Mouse (Mus musculus): ENCODE measurements around the gene Kcnip1. TPM values are rescaled to one million over a fixed set of nuclear protein-coding genes. Genes with fewer than 3 reads are reported as not detected.

Gene Kcnip1
- total RNA-seq, 2 experiments from 2014 or later: not detected

DNA sequence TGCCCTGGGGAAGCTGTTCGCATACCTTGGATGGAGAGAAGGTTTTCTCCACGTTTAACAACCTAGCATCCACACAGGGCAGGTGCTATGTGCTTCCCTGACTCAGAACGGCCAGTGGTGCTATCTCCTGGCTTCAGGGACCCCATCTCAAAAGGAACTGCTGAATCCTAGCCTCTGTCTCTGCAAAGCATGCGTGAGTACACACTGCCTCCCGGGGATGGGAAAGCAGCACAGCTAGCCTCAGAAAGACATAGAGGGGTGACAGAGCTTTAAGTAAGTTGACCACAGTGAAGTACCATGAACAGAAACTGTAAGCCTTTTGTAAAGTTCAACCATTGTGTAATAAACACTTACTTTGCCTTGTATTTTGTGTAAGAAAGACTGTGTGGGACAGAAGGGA lies 544 bp upstream of the Kcnip1 start:
- no peak for ATAC-seq (replicated peaks; ENCODE audit: low FRiP score, poor library complexity, severe bottlenecking)

DNA sequence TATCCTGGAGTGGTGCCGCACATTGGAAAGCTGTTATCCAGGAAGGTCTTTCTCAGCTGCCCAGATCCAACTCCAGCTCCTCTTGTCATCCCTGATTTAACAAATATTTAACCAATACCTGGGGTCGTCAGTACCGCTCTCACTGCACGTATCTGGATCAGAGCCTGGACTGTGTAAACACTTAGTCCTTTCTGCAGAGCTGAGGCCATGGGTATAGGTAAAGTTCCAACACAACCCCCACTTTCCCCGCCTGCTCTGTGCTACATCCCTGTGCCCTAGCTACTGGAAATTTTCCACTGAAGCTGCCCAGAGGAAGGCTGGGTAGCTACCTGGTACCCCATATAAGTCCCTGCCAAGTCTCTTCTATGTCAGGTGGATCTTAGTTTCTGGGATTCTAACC lies 3.0 kb downstream of the Kcnip1 start:
- no peak for ATAC-seq (replicated peaks; ENCODE audit: low FRiP score, poor library complexity, severe bottlenecking)

DNA sequence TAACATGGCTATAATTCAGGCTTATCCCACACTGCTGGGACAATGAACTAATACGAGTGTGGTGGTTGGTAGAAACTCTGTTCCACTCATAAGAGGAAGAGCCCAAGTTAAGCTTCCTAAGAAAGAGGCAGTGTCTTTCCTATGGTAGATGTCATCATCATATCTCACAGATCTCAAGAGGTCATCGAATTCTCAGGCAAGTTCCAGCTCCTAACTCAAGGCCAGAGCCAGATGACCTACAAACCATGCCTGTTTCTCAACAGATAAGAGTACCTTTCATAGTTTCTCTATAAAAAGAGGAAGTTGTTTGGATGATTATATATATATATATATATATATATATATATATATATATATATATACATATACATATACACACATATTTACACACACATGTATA lies 6.4 kb downstream of the Kcnip1 start:
- no peak for ATAC-seq (replicated peaks; ENCODE audit: low FRiP score, poor library complexity, severe bottlenecking)

DNA sequence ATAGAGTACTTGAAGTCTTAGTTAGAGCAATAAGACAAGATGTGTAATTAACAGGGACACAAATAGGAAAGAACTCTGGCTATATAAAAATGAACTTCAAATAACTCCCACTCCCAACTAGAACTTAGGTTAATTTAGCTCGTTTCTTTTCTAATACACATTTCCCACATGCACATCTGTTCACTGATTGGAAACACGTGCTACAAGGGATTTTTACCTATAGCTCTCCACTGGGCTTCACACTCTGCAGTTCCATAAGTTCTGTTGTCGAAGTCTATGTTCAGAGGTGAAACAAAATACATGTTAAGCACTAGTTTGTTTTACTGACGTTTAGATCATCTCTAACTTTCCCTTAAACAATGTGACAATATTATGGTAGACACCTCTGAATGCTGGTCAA lies 12.8 kb downstream of the Kcnip1 start:
- ATAC-seq (replicated peaks; ENCODE audit: low FRiP score, poor library complexity, severe bottlenecking): no peak

DNA sequence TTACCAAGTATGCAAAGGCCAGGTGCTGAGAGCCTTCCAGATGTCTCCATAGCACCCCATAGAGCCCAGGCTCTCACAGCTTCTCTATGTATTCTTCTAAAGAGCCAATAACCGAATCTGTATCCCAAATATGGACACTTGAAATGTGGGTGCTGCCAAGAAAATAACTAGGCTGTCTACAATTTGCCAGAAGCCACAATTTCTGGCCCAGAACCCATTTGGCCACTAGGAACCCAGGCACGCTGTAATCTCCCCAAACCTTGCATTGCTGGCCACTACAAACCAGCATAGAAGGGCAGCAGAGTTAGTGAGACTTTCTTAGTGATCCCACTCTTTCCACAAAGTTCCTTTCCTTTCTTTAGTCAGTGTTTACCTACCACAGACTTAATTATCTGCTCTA lies 17.8 kb downstream of the Kcnip1 start:
- ATAC-seq (replicated peaks; ENCODE audit: low FRiP score, poor library complexity, severe bottlenecking): no peak

DNA sequence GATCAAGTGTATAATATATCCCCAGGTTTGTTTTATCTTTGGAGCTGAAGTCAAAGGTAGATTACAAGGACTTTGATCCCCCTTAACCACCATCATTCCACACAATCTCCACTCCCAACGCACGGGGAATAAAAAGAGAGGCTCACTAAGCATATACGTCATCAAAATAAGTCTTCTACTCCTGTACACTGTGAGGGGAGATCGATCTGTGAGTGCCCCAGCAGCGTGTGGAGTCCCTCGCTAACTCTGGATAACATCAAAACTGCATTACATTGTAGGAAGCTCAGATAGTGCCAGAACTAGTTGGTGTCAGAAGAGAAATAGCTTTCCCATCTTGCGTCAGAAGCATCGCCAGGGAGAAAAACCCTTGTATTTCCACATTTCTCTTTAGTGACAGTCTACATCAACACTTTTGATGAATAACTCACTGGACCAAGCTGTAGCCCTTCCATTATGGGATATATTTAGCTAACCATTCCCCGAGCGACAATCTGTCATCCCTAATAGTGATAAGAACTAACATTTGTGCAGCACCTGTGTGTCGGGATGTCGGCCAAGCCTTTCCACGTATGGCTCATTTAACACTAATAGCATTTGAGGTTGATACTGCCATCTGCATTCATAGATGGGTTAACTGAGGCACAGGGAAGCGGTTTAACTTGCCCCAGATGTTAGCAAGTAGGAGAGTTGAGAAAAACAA lies 18.5 kb downstream of the Kcnip1 start:
- ATAC-seq (replicated peaks; ENCODE audit: low FRiP score, poor library complexity, severe bottlenecking): no peak

DNA sequence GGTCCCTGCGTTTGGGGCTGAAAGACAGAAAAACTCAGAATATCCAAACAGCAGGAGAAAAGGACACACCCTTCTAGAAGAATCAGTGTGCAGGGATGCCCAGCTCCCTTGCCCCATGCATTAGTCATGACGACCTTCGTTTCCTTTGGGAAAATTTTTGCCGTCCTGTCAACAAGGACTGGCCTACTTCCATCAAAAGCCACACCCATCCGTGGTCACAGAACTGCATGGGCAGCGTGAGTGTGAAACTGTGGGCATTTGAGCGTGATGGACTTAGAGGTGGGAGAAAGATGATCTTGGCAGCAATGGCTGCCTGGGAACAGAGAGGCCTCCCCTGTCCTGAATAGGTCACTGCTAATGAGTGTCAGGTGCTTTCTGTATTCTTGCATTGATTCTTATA lies 20.8 kb downstream of the Kcnip1 start:
- no peak for ATAC-seq (replicated peaks; ENCODE audit: low FRiP score, poor library complexity, severe bottlenecking)

DNA sequence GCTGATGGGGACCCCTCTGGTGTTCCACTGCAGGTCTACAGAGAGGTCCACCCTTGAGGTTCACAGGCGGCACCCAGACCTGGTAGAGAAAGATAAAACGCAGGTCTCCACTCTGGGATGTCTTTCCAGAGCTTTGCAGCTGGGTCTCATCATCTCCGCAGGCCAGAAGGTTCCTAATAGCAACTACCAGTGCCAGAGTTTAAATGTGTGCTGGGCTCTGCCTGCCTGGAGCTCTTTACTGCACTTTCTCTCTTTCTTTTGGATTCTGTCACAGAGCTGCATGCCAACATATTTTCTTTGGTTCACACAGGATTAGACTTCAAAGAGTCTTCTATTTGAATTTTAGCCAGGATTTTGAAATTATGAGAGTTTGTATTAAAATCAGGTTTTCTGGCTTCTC lies 23.8 kb downstream of the Kcnip1 start:
- ATAC-seq (replicated peaks; ENCODE audit: low FRiP score, poor library complexity, severe bottlenecking): no peak

DNA sequence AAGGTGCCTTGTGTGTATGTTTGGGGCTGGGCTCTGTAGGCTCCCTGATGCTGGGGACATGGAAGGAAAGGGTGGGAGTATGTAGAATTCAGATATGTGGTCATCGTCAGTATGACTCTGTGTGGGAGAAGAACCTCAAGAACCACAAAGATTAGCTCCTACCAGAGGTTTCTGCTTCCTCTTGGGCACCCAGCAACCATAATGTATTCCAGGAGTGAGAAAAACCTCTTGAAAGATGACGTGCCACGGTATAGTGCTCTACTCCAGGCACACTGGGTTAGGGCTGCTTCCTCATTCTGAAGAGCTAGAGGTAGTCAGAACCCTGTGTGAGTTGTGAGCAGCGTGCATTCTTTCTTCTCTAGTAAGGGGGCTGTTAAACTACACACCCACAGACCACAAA lies 25.2 kb downstream of the Kcnip1 start:
- ATAC-seq (replicated peaks; ENCODE audit: low FRiP score, poor library complexity, severe bottlenecking): no peak

DNA sequence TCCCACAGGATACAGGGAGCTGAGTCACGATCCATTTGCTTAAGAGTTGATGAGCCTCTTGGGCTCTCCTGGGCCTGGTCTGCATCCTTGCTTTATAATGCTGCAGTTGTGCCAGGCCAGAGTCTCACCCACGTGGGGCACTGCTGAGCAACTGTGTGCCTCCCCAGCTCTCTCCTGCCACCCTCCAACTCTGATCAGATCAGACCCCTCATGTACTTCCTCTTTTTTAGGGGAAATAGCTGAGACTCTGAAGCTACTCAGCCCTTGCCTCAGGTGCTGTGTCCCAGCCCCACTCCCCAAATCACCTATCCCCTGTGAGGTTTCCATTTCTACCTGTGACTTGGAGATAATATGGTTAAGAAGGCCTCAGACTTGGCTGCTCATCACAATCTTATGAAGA lies 27.6 kb downstream of the Kcnip1 start:
- no peak for ATAC-seq (replicated peaks; ENCODE audit: low FRiP score, poor library complexity, severe bottlenecking)

DNA sequence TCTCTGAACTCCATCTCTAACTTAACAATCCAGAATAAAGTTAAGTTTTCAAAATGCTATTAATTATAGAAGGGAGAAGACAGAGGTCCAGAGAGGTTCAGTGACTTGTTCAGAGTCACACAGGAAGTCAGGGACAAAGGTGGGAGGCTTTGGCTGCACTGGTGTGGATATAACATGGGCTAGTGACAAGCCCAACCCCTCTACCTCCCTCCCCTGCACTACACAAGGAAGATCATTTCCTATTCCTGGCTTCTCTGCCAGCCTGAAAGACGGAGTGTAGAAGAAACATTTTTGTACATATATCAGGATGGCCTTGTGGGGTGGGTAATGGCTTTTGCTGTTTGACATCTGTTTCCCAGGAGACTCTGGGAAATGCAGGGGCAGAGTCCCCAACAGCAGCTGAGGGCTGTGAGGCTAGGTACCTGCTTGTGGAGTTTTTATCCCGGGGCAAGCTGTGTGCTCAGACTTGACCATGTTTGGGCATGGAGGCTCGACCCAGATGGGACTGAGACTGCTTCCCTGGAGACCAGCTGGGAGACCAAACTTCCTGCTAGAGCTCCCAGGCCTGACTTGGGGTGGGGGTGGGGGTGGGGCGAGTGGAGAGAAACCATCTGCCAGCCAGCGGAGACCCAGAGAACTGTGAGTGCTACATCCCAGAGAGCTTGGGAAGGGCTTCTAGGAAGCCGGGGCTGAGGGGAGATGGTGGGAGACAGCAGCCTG lies 30.1 kb downstream of the Kcnip1 start, which contains the start of gene Kcnmb1:
Gene Kcnmb1, plus strand, starts transcription at position 326 of the 720 bp plus-strand sequence.
- ATAC-seq (replicated peaks; ENCODE audit: low FRiP score, poor library complexity, severe bottlenecking): no peak

DNA sequence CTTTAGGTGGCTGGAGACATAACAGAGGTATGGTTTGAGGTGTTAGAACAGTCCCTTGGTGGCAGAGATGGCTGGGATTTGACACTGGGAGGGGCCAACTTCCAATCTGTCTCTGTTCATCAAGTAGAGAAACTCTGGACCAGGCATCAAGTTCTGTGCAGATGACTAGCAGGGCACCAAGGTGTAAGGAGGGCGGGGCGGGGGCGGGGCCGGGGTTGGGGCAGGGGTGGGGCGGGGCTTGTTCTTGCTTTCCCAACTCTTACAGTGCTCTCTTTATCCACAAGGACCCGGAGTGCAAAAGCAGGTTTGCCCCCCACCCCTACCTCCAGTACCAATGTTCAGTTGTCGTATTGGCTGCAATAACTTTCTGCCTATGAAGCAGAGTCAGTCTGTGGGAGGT lies 30.8 kb downstream of the Kcnip1 start:
- no peak for ATAC-seq (replicated peaks; ENCODE audit: low FRiP score, poor library complexity, severe bottlenecking)

DNA sequence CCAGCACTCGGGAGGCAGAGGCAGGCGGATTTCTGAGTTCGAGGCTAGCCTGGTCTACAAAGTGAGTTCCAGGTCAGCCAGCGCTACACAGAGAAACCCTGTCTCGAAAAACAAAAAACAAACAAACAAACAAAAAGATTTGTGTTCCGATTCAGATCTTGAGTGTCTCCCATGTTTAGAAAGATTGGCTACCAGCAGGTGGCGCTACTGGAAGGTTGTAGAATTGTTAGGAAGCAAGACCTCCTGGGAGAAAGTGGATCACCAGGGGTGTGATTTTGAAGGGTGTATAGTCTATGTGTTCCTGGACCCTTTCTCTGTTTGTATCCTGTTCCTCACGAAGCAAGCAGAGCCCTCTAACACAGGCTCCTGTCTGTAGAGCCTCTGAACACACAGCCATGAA lies 34.2 kb downstream of the Kcnip1 start:
- no peak for ATAC-seq (replicated peaks; ENCODE audit: low FRiP score, poor library complexity, severe bottlenecking)

DNA sequence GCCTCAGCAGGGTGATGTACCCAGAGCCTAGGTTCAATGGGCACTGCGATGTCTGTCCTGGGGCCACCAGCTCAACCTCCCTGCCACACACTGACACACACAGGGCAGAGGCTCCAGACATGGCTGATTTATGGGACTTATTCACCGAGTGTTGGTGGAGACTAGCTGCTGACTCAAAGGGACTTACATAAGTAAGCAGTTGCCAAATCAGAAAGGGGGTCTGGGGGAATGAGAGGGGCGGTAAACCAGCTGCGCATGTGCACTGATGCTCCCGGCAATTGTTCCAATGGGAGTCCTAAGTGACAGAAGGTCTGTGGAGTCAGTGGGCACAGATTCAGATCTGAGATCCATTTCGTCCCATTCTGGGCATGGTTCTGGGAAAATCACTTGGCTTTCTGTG lies 35.4 kb downstream of the Kcnip1 start:
- ATAC-seq (replicated peaks; ENCODE audit: low FRiP score, poor library complexity, severe bottlenecking): no peak

DNA sequence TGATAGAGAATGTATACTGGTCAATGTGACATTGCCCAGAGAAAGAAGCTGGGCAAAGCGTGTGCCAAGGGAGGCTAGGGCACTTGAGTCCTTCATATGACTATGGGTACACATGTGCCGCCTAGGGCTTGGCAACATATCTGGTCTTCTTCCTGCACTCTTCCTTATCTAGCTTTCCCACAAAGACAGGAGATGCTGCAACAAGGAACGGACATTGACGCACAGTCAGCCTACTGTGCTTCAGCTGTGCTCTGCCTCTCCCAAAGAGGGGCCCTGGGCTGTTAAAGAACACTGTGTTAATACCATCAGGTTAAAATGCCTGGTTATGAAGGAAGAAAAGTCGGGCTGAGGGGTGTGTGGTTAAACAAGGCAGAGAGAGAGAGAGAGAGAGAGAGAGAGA lies 36.3 kb downstream of the Kcnip1 start:
- ATAC-seq (replicated peaks; ENCODE audit: low FRiP score, poor library complexity, severe bottlenecking): no peak

DNA sequence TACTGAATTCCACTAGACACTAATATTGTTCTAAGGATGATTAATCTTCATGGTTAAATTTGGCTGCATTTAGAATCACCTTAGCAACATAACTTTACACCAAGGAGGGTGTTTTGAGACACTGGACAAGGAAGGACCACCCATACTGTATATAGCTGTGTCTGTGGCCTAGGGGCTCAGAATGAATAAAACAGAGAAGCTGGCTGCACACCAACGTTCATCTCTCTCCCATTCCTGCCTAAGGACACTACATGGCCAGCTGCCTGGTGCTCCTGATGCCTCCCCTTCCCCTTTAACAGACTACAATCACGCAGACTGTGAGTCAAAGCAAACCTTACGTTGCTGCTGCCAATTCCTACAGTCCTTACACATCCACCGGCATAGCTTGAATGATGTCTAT lies 37.0 kb downstream of the Kcnip1 start:
- no peak for ATAC-seq (replicated peaks; ENCODE audit: low FRiP score, poor library complexity, severe bottlenecking)

DNA sequence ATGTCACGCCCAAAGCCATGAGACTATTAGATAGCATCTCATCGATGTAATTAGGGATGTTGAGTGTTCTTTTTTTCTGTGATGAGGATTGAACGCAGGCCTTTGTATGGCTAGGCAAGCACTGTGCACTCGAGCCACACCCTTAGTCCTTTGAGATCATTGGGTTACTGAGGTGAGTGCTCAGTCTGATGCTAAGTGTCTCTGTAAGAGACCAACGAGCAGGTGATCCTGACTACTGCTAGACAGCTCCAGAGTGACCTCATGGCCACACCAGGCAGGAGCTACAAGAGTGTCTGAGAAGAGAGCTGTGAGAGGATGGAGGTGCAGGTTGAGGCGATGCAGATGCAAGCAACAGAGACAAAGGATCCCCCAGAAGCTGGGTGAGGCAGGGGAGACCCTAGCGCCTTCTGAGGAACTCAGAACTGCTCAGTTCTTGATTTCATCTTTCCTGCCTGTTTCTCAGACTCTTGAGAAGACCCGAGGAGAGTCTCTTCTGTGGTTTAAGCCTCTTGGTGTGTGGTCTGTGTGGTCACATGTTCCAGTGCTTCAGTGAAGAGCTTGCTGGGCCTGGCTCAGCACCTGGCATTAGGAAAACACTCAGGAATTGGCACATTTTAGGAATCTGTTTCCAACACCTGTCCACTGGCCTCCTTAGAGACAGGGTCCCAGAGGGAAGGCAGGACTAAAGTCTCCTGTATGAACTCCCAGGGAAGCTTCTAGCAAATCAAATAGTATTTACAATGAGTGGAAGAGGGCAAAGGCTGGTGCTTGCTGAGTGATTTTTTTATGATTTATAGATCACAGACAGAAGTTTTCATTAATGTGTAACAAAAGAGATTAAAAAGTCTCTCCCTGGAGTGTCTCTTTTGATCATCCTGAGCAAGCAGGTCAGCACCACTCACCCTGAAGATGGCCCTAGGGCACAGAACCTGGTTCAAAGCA lies 41.0 kb downstream of the Kcnip1 start:
- no peak for ATAC-seq (replicated peaks; ENCODE audit: low FRiP score, poor library complexity, severe bottlenecking)

DNA sequence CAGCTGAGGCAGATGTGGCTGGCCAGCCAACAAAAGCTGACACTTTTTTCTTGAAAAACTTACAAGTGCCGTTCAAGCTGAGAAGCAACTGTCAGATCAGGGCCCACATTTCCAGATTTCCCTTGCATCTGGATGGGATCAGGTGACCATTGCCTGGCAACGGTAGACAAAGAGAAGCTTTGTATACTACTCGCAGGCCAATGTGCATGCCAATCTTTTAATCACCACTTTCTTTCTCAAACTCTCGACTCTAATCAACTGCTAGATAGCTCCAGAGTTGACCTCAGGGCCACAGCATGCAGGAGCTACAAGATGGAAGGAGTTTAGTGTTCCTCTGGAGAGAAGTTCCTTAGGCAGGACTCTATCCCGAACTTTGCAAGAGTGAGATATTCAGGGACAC lies 41.8 kb downstream of the Kcnip1 start:
- no peak for ATAC-seq (replicated peaks; ENCODE audit: low FRiP score, poor library complexity, severe bottlenecking)

DNA sequence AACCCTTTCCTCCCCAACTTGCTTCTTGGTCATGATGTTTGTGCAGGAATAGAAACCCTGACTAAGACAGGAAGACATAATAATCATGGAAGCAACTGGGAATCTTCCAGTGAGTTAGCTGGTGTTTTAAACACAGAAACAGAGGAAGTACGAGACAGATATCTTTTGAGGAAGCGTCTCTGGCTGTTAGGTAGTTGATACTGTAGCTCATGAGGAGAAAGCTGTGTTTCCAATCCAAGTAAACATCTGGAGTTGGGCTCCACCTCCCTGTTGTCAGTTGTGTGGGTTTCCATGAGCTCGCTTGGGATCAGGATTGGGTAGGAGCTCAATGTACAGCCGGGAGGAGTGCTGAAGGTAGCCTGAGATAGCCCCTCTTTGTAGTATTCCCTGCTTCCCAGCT lies 46.5 kb downstream of the Kcnip1 start:
- ATAC-seq (replicated peaks; ENCODE audit: low FRiP score, poor library complexity, severe bottlenecking): no peak

DNA sequence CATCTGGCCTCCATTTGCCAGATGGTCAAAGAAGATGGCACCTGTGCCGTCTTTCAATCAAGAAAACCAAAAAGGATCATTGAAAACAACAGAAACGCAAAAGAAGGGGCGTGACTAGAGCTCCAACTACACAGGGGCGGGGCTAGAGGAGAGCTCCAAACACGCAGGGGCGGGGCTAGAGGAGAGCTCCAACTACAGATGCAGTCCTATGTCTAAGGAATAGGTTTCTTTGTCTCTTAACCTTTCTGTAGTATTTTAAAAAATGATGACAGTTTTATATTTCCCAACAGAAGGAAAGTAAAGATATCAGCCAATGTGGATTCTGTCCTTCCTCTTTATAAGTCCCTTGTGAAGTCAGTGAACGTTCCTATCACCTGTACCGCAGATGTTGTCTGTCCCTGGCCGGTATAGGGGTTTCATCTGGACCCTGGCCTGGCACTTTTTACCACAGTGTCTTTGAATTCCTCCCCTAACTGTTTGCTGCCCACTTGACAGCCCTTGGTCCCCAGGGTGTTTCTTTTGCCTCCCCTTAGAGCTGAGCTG lies 48.1 kb downstream of the Kcnip1 start:
- no peak for ATAC-seq (replicated peaks; ENCODE audit: low FRiP score, poor library complexity, severe bottlenecking)
